In the genomic region with DNA sequence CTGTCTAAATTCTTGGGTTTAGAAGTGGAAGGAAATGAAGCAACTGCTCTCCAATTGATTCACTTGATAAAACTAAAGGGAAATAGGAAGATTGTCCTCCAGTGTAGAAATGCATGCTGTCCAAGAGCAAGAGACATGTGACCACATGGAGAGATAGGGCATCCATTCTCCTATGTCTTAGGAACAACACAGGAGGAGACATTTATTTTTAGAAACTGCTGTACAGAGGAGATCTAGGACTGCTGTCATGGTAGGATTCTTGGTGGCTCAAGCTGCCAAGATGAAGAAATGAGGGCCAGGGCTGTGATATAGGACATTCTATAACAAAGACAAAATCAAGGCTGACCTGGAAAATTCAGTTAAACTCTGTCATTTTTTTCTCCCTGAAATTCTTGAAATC, we compare ENCODE assay signal across 22 mouse cellular contexts.
DNase-seq lines count a peak whose midpoint lies in the region; ATAC-seq and TF ChIP-seq lines count a peak whose summit lies in the region.
"Had no signal": no experiment of that assay in that cellular context is flagged by ENCODE, and none has a peak within 500 bp of the region (broad histone marks: within the 10 kb centered on the region; RNA-seq: fewer than 3 reads in every experiment).

No protein-coding gene starts in this region.

- ATAC-seq in liver, embryonic 11.5 days (replicated peaks; ENCODE audit: low FRiP score): no peak
- ATAC-seq: forebrain, embryonic 13.5 days; forebrain, postnatal 0 days; hindbrain, embryonic 16.5 days; inflammation-experienced regulatory T-cells, adult 6 months; intestine, postnatal 0 days had no signal

- no peaks in the 10 kb centered on the region for H3K27me3 ChIP-seq in liver, adult 2 months (ENCODE audit: control insufficient read depth, insufficient read depth, low read length)
- no peaks in the 10 kb centered on the region for H3K27me3 ChIP-seq in liver, embryonic 11.5 days (replicated peaks; ENCODE audit: control insufficient read depth, insufficient read depth, low read length)
- H3K27me3 ChIP-seq: CH12.LX; embryonic facial prominence, embryonic 13.5 days; forebrain, embryonic 13.5 days; hindbrain, embryonic 12.5 days had no signal

- no peaks in the 10 kb centered on the region for H3K36me3 ChIP-seq in liver, adult 2 months (ENCODE audit: control insufficient read depth, insufficient read depth, low read length)
- no peaks in the 10 kb centered on the region for H3K36me3 ChIP-seq in liver, embryonic 11.5 days (ENCODE audit: control insufficient read depth, insufficient read depth, low read length)
- H3K36me3 ChIP-seq: embryonic facial prominence, embryonic 13.5 days; heart, embryonic 10.5 days; hindbrain, embryonic 12.5 days had no signal

- peak; percentile 42 for DNase-seq in cerebellum, adult 11-12 months
- DNase-seq in cerebellum, adult 8-10 months: no peak
- peak; percentile 10 for DNase-seq in liver, adult 2 months (ENCODE audit: extremely low read depth, low read depth, low spot score)
- no peak for DNase-seq in liver, embryonic 11.5 days (ENCODE audit: low spot score)
- DNase-seq in cerebellum, adult 9-11 months: peak; percentile 46
- no peak for DNase-seq in lung, postnatal 25 days (ENCODE audit: low spot score)
- DNase-seq in urinary bladder, postnatal 4 days (ENCODE audit: low spot score in 2 of 2): no peak
- DNase-seq: adrenal gland, adult 2 months; adrenal gland, postnatal 25 days; forebrain, postnatal 0 days; gastrocnemius, postnatal 36 days; heart, adult 11 months; heart, postnatal 10 days; heart, postnatal 4 days had no signal

- H3K4me2 ChIP-seq in liver, embryonic 11.5 days: no peak overlapping the region
- H3K4me2 ChIP-seq: embryonic facial prominence, embryonic 13.5 days; forebrain, embryonic 13.5 days; hindbrain, embryonic 12.5 days had no signal

- no peak overlapping the region for H3K9ac ChIP-seq in liver, adult 2 months (ENCODE audit: low read depth, low read length)
- H3K9ac ChIP-seq in liver, embryonic 11.5 days (ENCODE audit: low read depth, low read length): no peak overlapping the region
- H3K9ac ChIP-seq: embryonic facial prominence, embryonic 13.5 days; forebrain, embryonic 13.5 days; forebrain, postnatal 0 days; hindbrain, embryonic 12.5 days had no signal

- no peak for TF ChIP-seq POLR2A in liver, adult 2 months (IDR thresholded peaks at IDR 0.05; ENCODE audit: extremely low read depth, insufficient read depth, low read length)

- H3K4me1 ChIP-seq in liver, adult 2 months (ENCODE audit: control insufficient read depth, insufficient read depth, low read length): no peaks in the 10 kb centered on the region
- no peaks in the 10 kb centered on the region for H3K4me1 ChIP-seq in liver, embryonic 11.5 days (replicated peaks; ENCODE audit: control insufficient read depth, insufficient read depth, low read length)
- H3K4me1 ChIP-seq: embryonic facial prominence, embryonic 13.5 days; forebrain, embryonic 13.5 days; heart, embryonic 10.5 days; hindbrain, embryonic 12.5 days had no signal

- no peak overlapping the region for H3K27ac ChIP-seq in liver, adult 2 months (replicated peaks; ENCODE audit: insufficient read depth, low read depth, low read length)
- H3K27ac ChIP-seq in liver, embryonic 11.5 days (ENCODE audit: low read depth, low read length): no peak overlapping the region
- H3K27ac ChIP-seq: embryonic facial prominence, embryonic 13.5 days; forebrain, embryonic 13.5 days; heart, embryonic 10.5 days; hindbrain, embryonic 12.5 days had no signal

- H3K79me2 ChIP-seq in liver, adult 2 months (ENCODE audit: control insufficient read depth, insufficient read depth, low read length): no peaks in the 10 kb centered on the region

- TF ChIP-seq CTCF in liver, adult 2 months (IDR thresholded peaks at IDR 0.05; ENCODE audit: low read depth, low read length): no peak

- H3K4me3 ChIP-seq in liver, adult 2 months (ENCODE audit: insufficient read depth, low read depth, low read length): no peak overlapping the region
- H3K4me3 ChIP-seq in liver, embryonic 11.5 days (ENCODE audit: low read depth, low read length): no peak overlapping the region
- H3K4me3 ChIP-seq: embryonic facial prominence, embryonic 13.5 days; forebrain, embryonic 13.5 days; heart, embryonic 10.5 days; hindbrain, embryonic 12.5 days had no signal

- no peaks in the 10 kb centered on the region for H3K9me3 ChIP-seq in liver, embryonic 11.5 days (ENCODE audit: control insufficient read depth, low read length)
- H3K9me3 ChIP-seq: embryonic facial prominence, embryonic 13.5 days; forebrain, embryonic 13.5 days; heart, embryonic 10.5 days; hindbrain, embryonic 12.5 days had no signal

Comparison
In these comparisons a context has a peak if more than half of its experiments do, and no peak if none do; other contexts are left out.
1. DNase-seq: peak in cerebellum, adult 11-12 months (single experiment), liver, adult 2 months (single experiment) and cerebellum, adult 9-11 months (single experiment); none in cerebellum, adult 8-10 months (single experiment), liver, embryonic 11.5 days (single experiment), lung, postnatal 25 days (single experiment) and urinary bladder, postnatal 4 days (0 of 2).